Mouse (Mus musculus) hindbrain, embryonic 11.5 days (tissue): Measurements from ENCODE around the gene Galns. TPM values are rescaled to one million over a fixed set of nuclear protein-coding genes. Genes with fewer than 3 reads are reported as not detected.

ENCODE experiments used
- ATAC-seq: fragments of 200-750 bp; cut with Nextera tagmentation; 2 replicates; pipeline ENCODE4 v1.8.0; 2017; ENCODE audit warnings: mild to moderate bottlenecking, moderate TSS enrichment, moderate library complexity; ENCODE audit not compliant: low FRiP score
- DNase-seq: peaks from one replicate; pipeline ENCODE4 v3.0.0-alpha.2; 2015; ENCODE audit warnings: low spot score
- H3K27ac ChIP-seq: fragments of 300-500 bp; sonication (generic); 2 replicates; pipeline ENCODE4 v1.5.1; 2014; ENCODE audit warnings: mild to moderate bottlenecking, low read depth, low read length
- H3K27me3 ChIP-seq: fragments of 300-500 bp; sonication (generic); 2 replicates; pipeline ENCODE4 v1.6.1; 2014; ENCODE audit warnings: mild to moderate bottlenecking, low read length, moderate library complexity, mixed read lengths; ENCODE audit not compliant: control insufficient read depth, insufficient read depth
- H3K36me3 ChIP-seq: fragments of 300-500 bp; sonication (generic); 2 replicates; pipeline ENCODE4 v1.6.1; 2014; ENCODE audit warnings: mild to moderate bottlenecking, low read length, moderate library complexity, mixed read lengths; ENCODE audit not compliant: control insufficient read depth, insufficient read depth
- H3K4me1 ChIP-seq: fragments of 300-500 bp; sonication (generic); replicated peaks from 2 replicates; pipeline ENCODE4 v1.6.1; 2014; ENCODE audit warnings: low read length, mixed read lengths; ENCODE audit not compliant: control insufficient read depth, insufficient read depth
- H3K4me2 ChIP-seq: fragments of 300-500 bp; sonication (generic); replicated peaks from 2 replicates; pipeline ENCODE4 v1.6.1; 2014; ENCODE audit warnings: mild to moderate bottlenecking, low read depth, low read length
- H3K4me3 ChIP-seq: fragments of 300-500 bp; sonication (generic); 2 replicates; pipeline ENCODE4 v1.5.1; 2014; ENCODE audit warnings: low read depth, low read length
- H3K9ac ChIP-seq: fragments of 300-500 bp; sonication (generic); 2 replicates; pipeline ENCODE4 v1.6.1; 2014; ENCODE audit warnings: low read depth, low read length
- H3K9me3 ChIP-seq: fragments of 300-500 bp; sonication (generic); 2 replicates; pipeline ENCODE4 v1.6.1; 2016; ENCODE audit warnings: low read length; ENCODE audit not compliant: control insufficient read depth
- WGBS: fragments of 180-500 bp; shearing (Covaris S2); extraction: QIAGEN DNeasy Blood & Tissue Kit; methylation state at CpG from one replicate; pipeline ENCODE4 v1.1.7; 2014; 5-methylcytosine and 5-hydroxymethylcytosine counted together
- polyA plus RNA-seq: library from polyadenylated mRNA; unstranded; fragments of >200 nt; fragmentation: Nextera tagmentation; extraction: Ambion mirVana; gene quantifications from 2 replicates; pipeline ENCODE4 v1.2.1, GENCODE M21; 2014

The Galns gene
- polyA plus RNA-seq, 1 experiment from 2014 or later, result 4.7 TPM

DNA sequence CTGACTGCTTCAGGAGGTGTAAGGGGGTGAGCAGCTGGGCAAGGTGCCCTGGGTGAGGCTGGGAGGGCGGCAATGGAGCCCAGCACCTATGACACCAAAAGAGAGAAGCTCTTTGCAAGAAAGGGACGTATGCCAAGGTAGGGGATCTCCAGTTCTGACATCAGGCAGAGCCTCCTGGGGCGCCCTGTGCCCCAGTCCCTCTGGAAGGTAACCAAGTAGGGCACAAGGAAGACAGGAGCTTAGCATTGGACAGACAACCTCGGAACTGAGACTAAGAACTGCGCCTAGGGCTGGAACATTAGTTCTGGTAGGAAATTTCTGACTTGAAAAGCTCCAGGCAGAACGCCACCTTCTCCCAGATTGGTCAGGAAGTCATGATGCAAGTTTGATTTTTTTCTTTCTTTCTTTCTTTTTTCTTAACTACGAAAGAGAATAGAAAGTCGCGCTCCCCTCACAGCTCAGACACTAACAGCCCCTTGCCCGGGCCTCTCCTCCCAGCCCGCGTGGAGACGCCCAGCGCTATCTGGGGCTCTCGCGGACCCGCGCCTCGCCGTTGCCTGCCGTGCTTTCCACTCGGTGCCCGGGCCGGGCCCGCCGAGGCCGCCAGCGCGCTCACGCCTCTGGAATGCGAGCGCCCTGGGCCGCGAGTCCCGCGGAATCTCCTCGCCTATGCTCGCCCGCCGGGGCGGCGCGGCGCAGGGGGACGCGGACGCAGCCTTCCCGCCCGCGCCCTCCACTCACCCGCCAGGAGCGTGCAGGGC lies 60.8 kb downstream of the Galns start:
- H3K9ac ChIP-seq, result peak overlapping the region; percentile 62
- peak; percentile 46 for DNase-seq

DNA sequence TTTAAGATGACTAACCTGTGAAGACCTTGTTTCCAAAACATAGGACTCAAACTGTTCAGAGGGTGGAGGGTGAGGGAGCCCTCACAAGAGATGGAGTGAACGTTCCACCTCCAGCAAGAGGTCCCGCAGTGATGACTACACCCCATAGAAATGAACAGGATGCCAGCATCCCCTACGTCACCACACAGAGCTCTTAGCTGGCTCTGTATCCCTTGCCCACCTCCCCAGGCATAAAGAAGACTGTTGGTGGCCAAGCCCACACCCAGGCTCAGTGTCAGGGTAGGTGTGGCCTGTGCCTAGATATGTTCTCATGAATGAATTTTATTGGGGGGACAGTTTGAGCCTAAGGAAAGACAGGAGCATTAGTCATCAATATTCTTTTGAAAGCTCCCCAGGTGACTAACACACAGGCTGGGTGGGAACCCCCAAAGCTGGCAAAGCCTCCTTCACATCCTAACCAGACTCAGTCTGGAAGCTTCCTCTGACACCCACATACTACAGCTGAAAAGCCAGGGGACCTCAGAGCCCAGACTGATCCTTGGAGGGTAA lies 62.3 kb downstream of the Galns start:
- 82% methylated on average over 3 of the region's 3 CpGs for WGBS
- Histone ChIP-seq H3K9ac (no peak overlapping the region), H3K4me2 (no peak overlapping the region), H3K27ac (no peak overlapping the region), H3K27me3 (peaks cover 22% of the 10 kb centered on the region), H3K9me3 (no peaks in the 10 kb centered on the region), H3K4me3 (no peak overlapping the region), H3K4me1 (peaks cover 6% of the 10 kb centered on the region; the same call in 1 of the 2 replicates), H3K36me3 (no peaks in the 10 kb centered on the region)
- ATAC-seq, result no peak
- DNase-seq, result no peak

More for the DNA sequence above, 60.8 kb downstream of the Galns start:
- Histone ChIP-seq H3K4me3 (peak overlapping the region; percentile 42), H3K36me3 (no peaks in the 10 kb centered on the region), H3K9me3 (no peaks in the 10 kb centered on the region), H3K27ac (peak overlapping the region; percentile 30; the same call in 1 of the 2 replicates), H3K4me1 (peaks cover 6% of the 10 kb centered on the region; the same call in 1 of the 2 replicates), H3K4me2 (peak overlapping the region; percentile 80), H3K27me3 (peaks cover 22% of the 10 kb centered on the region)
- peak; percentile 46 for ATAC-seq
- 4% methylated on average over 42 of the region's 52 CpGs for WGBS

DNA sequence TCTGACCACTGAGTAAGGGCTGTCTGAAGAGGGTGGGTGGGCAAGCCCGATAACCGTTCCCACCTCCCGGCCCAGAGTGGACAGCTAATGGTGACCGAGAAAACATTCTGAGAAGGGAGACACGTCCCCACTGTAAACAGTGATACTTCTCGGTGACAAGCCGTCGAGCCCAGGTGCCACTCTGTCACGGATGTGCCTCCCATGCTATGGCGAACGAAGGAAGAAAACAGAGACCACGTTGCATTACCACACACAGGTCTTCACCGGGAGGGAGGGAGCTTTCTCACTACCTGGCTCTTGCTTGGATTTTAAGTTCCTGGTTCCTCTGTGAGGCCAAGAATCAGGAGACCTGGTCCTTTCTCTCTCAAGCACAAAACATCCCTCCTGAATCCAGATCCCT lies 62.9 kb downstream of the Galns start:
- 75% methylated on average over 13 of the region's 13 CpGs for WGBS
- no peak for ATAC-seq
- no peak overlapping the region for H3K4me3 ChIP-seq
- H3K36me3 ChIP-seq, result no peaks in the 10 kb centered on the region
- no peak for DNase-seq
- H3K4me1 ChIP-seq, result peaks cover 6% of the 10 kb centered on the region; the same call in 1 of the 2 replicates
- no peaks in the 10 kb centered on the region for H3K9me3 ChIP-seq
- H3K27me3 ChIP-seq, result peaks cover 22% of the 10 kb centered on the region
- no peak overlapping the region for H3K27ac ChIP-seq
- no peak overlapping the region for H3K4me2 ChIP-seq
- H3K9ac ChIP-seq, result no peak overlapping the region

DNA sequence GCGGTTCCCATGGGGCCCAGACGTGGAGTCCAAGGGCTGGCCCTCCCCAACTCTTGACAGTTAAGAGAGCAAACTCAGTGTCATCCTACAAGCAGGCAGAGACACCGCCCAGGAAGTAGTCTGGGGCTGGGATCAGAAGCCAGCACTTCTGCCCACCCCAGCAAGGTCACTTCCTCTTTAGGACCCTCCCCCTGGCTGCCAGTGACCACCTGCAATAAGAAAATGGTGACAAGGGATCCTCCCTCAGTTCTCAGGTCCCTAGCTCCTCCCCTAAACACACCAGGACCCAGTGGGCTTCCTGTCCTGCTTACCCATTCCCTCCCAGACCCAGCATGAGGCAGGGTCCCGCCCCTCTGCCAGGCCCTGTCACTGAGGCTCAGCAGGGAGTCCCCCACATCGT lies 63.4 kb downstream of the Galns start:
- ATAC-seq (no peak), DNase-seq (no peak)
- H3K9me3 ChIP-seq, result no peaks in the 10 kb centered on the region
- no peak overlapping the region for H3K4me2 ChIP-seq
- 26% methylated on average over 5 of the region's 5 CpGs for WGBS
- H3K27ac ChIP-seq, result no peak overlapping the region
- no peak overlapping the region for H3K4me3 ChIP-seq
- peaks cover 6% of the 10 kb centered on the region; the same call in 1 of the 2 replicates for H3K4me1 ChIP-seq
- H3K27me3 ChIP-seq, result peaks cover 22% of the 10 kb centered on the region
- H3K9ac ChIP-seq, result no peak overlapping the region
- no peaks in the 10 kb centered on the region for H3K36me3 ChIP-seq

DNA sequence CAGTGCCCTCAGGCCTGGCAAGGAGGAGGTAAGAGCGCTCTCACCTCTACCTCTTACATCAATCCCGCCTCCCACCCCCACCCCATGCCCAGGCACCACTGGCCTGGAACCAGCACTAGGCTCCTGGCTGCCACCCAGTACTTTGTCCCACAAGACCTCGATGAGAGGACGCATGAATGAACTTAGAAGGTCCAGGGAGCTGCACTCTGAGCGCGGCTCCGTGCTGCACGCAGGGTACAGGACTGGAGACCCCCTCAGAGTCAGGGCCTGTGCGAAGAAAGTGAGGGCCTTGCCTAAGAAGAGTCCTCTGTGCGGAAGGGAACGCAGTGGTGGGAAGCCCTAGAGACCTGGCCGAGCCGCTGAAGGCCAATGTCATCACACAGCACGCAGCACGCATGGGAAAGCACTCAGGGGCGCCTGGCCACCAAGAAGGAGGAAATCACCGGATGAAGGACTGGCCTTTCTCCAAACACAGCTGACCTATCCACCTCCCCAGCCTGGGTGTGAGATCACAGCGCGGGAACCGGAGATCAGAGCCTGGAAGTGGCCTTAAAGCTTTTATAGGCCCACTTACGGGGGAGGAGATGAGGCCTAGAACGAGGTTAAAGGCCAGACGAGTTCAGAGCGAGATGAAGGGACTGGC lies 64.3 kb downstream of the Galns start:
- Histone ChIP-seq H3K4me1 (peaks cover 6% of the 10 kb centered on the region; the same call in 1 of the 2 replicates), H3K27me3 (peaks cover 22% of the 10 kb centered on the region), H3K36me3 (no peaks in the 10 kb centered on the region), H3K4me3 (no peak overlapping the region), H3K9me3 (no peaks in the 10 kb centered on the region), H3K4me2 (0 out of 2 replicates have a peak overlapping the region, but pooled peaks have one; percentile 3), H3K27ac (peak overlapping the region; percentile 20; the same call in 1 of the 2 replicates), H3K9ac (peak overlapping the region; percentile 24; the same call in 1 of the 2 replicates)
- DNase-seq (no peak), ATAC-seq (no peak)
- 69% methylated on average over 24 of the region's 24 CpGs for WGBS

DNA sequence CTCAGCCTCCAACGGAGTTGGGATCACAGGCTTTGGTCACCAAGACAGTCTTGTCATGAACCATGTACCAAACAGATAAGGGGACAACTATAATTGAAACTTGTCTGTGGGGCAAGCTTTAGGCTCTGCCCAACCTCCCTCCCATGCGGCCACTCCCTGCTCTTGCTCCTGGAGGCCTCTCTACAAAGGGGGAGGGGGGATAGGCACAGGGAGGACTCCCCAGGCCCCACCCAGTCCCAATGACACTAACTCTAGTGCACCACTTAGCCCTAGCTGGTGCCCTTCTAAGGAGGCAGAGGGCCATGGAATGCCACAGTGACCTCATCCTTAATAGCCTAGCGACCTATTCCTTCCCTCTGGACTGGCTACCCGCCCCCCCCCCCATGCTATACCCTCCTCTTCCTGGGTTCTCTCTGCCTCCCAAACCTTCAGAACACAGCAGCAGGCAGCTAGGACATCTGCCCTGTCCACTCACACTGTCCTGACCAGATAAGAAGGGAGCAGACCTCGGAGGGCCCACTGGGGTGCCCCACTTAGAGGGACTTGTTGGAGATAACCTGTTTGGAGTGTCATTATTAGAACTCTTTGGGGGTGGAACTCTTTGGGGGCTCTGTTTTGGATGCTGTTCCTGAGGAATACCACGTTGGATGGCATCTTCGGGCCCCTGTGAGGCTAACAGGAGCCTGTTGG lies 65.1 kb downstream of the Galns start:
- DNase-seq, result no peak
- no peak for ATAC-seq
- no peak overlapping the region for H3K4me3 ChIP-seq
- 97% methylated on average over 6 of the region's 7 CpGs for WGBS
- H3K9me3 ChIP-seq, result no peaks in the 10 kb centered on the region
- H3K27me3 ChIP-seq, result peaks cover 17% of the 10 kb centered on the region
- H3K9ac ChIP-seq, result no peak overlapping the region
- H3K36me3 ChIP-seq, result no peaks in the 10 kb centered on the region
- no peak overlapping the region for H3K27ac ChIP-seq
- no peak overlapping the region for H3K4me2 ChIP-seq
- H3K4me1 ChIP-seq, result peaks cover 3% of the 10 kb centered on the region; the same call in 1 of the 2 replicates

DNA sequence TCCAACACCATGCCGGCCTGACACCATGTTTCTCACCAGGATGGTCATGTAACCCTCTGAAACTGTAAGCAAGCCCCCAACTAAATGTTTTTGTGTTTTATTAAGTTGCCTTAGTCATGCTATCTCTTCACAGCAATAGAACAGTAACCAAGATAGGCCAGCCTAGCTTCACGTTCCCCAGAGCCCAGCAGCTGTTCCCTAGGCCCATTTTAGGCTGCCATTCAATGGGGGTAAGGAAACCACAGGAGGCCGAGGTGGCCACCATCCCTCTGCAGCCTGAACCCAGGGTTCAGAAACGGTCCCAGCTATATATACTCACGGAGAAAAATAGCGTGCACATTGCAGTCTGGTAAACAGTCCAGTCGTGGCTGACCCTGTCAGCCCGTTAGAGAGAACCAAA lies 67.1 kb downstream of the Galns start:
- Histone ChIP-seq H3K36me3 (no peaks in the 10 kb centered on the region), H3K9ac (no peak overlapping the region), H3K27me3 (no peaks in the 10 kb centered on the region), H3K27ac (no peak overlapping the region), H3K4me1 (no peaks in the 10 kb centered on the region), H3K4me3 (no peak overlapping the region), H3K9me3 (no peaks in the 10 kb centered on the region), H3K4me2 (no peak overlapping the region)
- 90% methylated on average over 8 of the region's 8 CpGs for WGBS
- no peak for DNase-seq
- no peak for ATAC-seq

DNA sequence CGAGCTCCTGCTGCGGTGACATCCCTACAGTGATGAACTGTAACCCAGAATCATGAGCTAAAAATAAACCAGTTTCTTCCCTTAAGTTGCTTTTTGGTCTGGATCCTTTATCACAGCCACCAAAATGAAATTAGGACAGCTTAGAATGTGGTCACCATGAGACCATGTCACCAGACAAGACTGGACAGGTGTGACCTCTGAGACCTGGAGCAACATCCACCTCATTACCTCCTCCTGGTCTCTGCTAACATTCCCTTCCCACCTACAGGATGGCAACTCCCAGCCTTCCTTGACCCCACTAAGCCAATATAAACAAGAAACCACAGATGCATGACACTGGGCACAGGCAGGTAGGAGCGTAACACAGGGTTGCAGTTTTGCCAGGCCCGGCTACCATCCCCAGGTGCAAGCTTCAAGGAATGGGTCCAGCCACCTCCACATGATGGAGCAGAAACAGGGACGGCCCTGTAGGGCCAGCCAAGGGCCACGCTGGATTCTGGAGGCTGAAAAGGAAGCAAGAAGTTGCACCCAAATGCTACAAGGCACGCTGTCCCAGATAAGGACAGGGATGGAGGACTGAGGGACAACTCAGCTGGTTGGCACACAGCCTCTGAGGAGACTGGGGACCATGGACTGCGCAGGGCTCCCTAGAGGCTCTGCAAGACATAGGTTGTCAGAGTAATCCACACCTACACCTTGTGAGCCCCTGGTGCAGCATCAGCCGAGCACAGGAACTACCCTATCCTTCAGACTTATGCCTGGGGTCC lies 72.8 kb downstream of the Galns start:
- Histone ChIP-seq H3K27me3 (no peaks in the 10 kb centered on the region), H3K4me2 (no peak overlapping the region), H3K4me3 (no peak overlapping the region), H3K36me3 (no peaks in the 10 kb centered on the region), H3K9ac (no peak overlapping the region), H3K4me1 (no peaks in the 10 kb centered on the region), H3K27ac (no peak overlapping the region), H3K9me3 (no peaks in the 10 kb centered on the region)
- ATAC-seq, result no peak
- 93% methylated on average over 9 of the region's 9 CpGs for WGBS
- DNase-seq, result no peak
